8 mouse cellular contexts compared by ENCODE assay signal in the genomic region with DNA sequence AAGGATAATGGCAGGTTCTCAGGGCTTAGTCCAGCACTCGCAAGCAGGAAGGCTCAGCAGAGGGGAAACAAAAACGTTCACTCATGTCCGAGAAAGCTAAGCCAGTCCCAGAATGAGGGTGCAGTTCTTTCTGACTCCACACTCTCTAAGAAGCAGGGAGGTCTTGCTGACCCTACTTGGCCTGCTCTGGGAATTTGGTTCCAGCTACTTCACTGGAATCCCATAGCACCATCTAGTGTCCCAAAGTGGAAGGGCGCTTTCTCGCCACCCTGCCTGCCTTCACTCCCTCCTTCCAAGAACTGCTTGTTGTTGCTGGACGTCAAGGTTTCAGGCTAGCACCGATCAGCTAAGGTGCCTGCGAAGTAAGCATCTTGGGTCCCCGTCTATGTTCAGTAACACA. TPM values are rescaled to one million over a fixed set of nuclear protein-coding genes. Genes with fewer than 3 reads are reported as not detected.
A peak's percentile ranks its signal among the peaks of the same experiment; 100 is the strongest.
DNase-seq lines count a peak whose midpoint lies in the region; ATAC-seq lines count a peak whose summit lies in the region.

No protein-coding gene starts in this region.

- no peak overlapping the region for H3K27ac ChIP-seq in limb, embryonic 11.5 days (replicated peaks; ENCODE audit: low read depth, low read length)

- H3K4me3 ChIP-seq in limb, embryonic 11.5 days (ENCODE audit: low read depth, low read length): no peak overlapping the region

- no peaks in the 10 kb centered on the region for H3K4me1 ChIP-seq in limb, embryonic 11.5 days (ENCODE audit: control insufficient read depth, insufficient read depth, low read length)

- 0 out of 2 replicates have a peak, but pooled peaks cover 8% of the 10 kb centered on the region for H3K27me3 ChIP-seq in limb, embryonic 11.5 days (ENCODE audit: control insufficient read depth, insufficient read depth, low read length)

- H3K9ac ChIP-seq in limb, embryonic 11.5 days (ENCODE audit: low read length): no peak overlapping the region

- no peaks in the 10 kb centered on the region for H3K9me3 ChIP-seq in limb, embryonic 11.5 days (ENCODE audit: control insufficient read depth, low read length)

- no peaks in the 10 kb centered on the region for H3K36me3 ChIP-seq in limb, embryonic 11.5 days (ENCODE audit: control insufficient read depth, insufficient read depth, low read length)

- 23% methylated on average over 9 of the region's 9 CpGs for WGBS in limb, embryonic 11.5 days

- peak; percentile 37 to 42 for DNase-seq in urinary bladder, adult 18-20 months (ENCODE audit: low spot score in 2 of 2)
- no peak for DNase-seq in urinary bladder, adult 2 months (ENCODE audit: low spot score)
- peak; percentile 87 to 89 for DNase-seq in cerebellum, postnatal 10 days
- peak; percentile 33 to 38 for DNase-seq in gastrocnemius, adult 8-10 months (ENCODE audit: low spot score in 2 of 2)
- peak; percentile 70 for DNase-seq in kidney, adult 9 months
- DNase-seq in limb, embryonic 11.5 days (ENCODE audit: low spot score): peak; percentile 83
- DNase-seq in neural tube, embryonic 10.5 days (ENCODE audit: extremely low spot score, low spot score): peak; percentile 74
- peak; percentile 83 for DNase-seq in testis, postnatal 10 days (ENCODE audit: low spot score)

- H3K4me2 ChIP-seq in limb, embryonic 11.5 days (ENCODE audit: low read depth, severe bottlenecking): no peak overlapping the region

- no peak for ATAC-seq in limb, embryonic 11.5 days (ENCODE audit: insufficient number of reproducible peaks, low FRiP score, low TSS enrichment, low read depth)

RNA-seq across cellular contexts. Expression of gene Rtl5, which starts 5.0 kb away (rescaled TPM):
- polyA plus RNA-seq in urinary bladder, adult 2 months (2012; rRNA removed): 4.7 and 7.0 TPM in 2 replicates
- under 1 TPM; 0.15 to 0.43 (median 0.33) TPM for total RNA-seq in gastrocnemius, adult 8-10 months (2022)
- 1.6 and 4.0 TPM in 2 replicates for polyA plus RNA-seq in limb, embryonic 11.5 days (2014; fragmentation: Nextera tagmentation; extraction: Ambion mirVana)

RNA-seq across cellular contexts. Expression of gene Pin4, which starts 53.1 kb away (rescaled TPM):
- polyA plus RNA-seq in urinary bladder, adult 2 months (2012; rRNA removed): 55.1 and 55.6 TPM in 2 replicates
- 10 to 100 TPM in 2 of 4 experiments, 1 to 10 TPM in 2; 7.1 to 29.0 (median 16.1) TPM for total RNA-seq in gastrocnemius, adult 8-10 months (2022)
- 71.6 and 82.4 TPM in 2 replicates for polyA plus RNA-seq in limb, embryonic 11.5 days (2014; fragmentation: Nextera tagmentation; extraction: Ambion mirVana)
